Mouse (Mus musculus): Measurements from ENCODE around the gene Gm17268. TPM values are rescaled to one million over a fixed set of nuclear protein-coding genes. Genes with fewer than 3 reads are reported as not detected.

Gene Gm17268
- polyA plus RNA-seq, 1 experiment from 2014 or later, result not detected

Other genes starting within 250 kb of the Gm17268 start
- not detected in 2 replicates for gene 5530401A14Rik, start 177.9 kb downstream of the Gm17268 start, polyA plus RNA-seq (2014; fragmentation: Nextera tagmentation; extraction: Ambion mirVana)
- 0.94 and 1.4 TPM in 2 replicates for gene Asic2, start 70.1 kb downstream of the Gm17268 start, polyA plus RNA-seq (2014; fragmentation: Nextera tagmentation; extraction: Ambion mirVana)
- 0.47 and 0.88 TPM in 2 replicates for gene Ccl2, start 3.0 kb downstream of the Gm17268 start, polyA plus RNA-seq (2014; fragmentation: Nextera tagmentation; extraction: Ambion mirVana)
- 0.57 TPM in 1 of 2 replicates, not detected in the other for gene Ccl7, start 7.2 kb upstream of the Gm17268 start, polyA plus RNA-seq (2014; fragmentation: Nextera tagmentation; extraction: Ambion mirVana)
- not detected in 2 replicates for gene Ccl11, start 19.3 kb upstream of the Gm17268 start, polyA plus RNA-seq (2014; fragmentation: Nextera tagmentation; extraction: Ambion mirVana)
- gene Ccl12, start 63.3 kb upstream of the Gm17268 start, polyA plus RNA-seq (2014; fragmentation: Nextera tagmentation; extraction: Ambion mirVana), result 0.87 and 0.91 TPM in 2 replicates
- not detected in 2 replicates for gene Ccl8, start 76.6 kb upstream of the Gm17268 start, polyA plus RNA-seq (2014; fragmentation: Nextera tagmentation; extraction: Ambion mirVana)

Data from forebrain, embryonic 11.5 days (tissue).